Mouse (Mus musculus): ENCODE measurements around the gene Tbc1d1.

Gene Tbc1d1

GRCm38 (mm10) chr5:64161917-64162316, 5.8 kb downstream of the Tbc1d1 start:
- no peak for DNase-seq

- DNase-seq, result no peak
These were observed 6.5 kb downstream of the Tbc1d1 start for GRCm38 (mm10) chr5:64162582-64162981.

GRCm38 (mm10) chr5:64164414-64164813, 8.3 kb downstream of the Tbc1d1 start:
- DNase-seq, result no peak

- no peak for DNase-seq
These were observed 9.7 kb downstream of the Tbc1d1 start for GRCm38 (mm10) chr5:64165826-64166225.

- no peak for DNase-seq
These were observed 13.0 kb downstream of the Tbc1d1 start for GRCm38 (mm10) chr5:64168990-64169540.

- DNase-seq, result no peak
These were observed 16.8 kb downstream of the Tbc1d1 start for GRCm38 (mm10) chr5:64172884-64173283.

GRCm38 (mm10) chr5:64173302-64173701, 17.2 kb downstream of the Tbc1d1 start:
- no peak for DNase-seq

GRCm38 (mm10) chr5:64174429-64174935, 18.4 kb downstream of the Tbc1d1 start:
- no peak for DNase-seq

DNA sequence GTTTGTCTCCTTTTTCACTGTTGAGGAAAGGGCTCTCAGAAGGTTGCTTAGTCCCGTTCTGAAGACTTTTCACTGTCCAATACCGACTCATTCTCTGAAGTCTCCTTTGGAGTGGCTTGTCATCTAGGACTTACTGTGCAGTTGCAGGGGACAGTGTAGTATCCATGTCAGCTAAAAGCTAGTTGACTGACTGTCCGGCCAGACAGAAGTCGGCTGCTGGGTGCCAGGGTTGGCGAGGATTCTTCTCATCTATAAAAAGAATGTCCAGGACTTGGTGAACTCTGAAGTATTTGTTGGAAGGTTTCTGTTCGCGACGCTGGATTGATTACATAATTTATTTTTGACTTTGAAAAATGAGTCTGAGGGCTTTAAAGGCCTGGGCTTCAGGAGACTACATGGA, 24.4 kb downstream of the Tbc1d1 start:
- no peak for DNase-seq

- peak; percentile 47 for DNase-seq
These were observed 27.6 kb downstream of the Tbc1d1 start for GRCm38 (mm10) chr5:64183712-64184111.

DNA sequence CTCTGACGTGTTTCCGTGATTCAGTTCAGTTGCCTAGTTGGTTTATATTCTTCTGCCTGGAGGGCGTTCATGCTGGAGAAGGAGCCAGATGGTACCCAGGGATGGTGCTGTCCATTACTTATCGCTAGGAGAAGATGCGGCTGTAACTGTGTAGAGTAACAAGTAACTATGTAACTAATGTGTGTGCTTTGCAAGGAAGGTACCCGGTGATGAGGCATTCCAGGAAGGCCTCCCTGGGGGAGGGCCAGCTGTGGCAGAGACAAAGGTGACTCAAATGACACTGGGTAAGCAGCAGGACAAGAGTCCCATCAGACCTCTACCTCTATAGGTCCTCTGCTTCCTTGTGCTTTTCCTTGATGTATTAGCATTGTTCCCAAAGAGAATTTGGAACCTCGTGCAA, 29.2 kb downstream of the Tbc1d1 start:
- peak; percentile 24 for DNase-seq

DNA sequence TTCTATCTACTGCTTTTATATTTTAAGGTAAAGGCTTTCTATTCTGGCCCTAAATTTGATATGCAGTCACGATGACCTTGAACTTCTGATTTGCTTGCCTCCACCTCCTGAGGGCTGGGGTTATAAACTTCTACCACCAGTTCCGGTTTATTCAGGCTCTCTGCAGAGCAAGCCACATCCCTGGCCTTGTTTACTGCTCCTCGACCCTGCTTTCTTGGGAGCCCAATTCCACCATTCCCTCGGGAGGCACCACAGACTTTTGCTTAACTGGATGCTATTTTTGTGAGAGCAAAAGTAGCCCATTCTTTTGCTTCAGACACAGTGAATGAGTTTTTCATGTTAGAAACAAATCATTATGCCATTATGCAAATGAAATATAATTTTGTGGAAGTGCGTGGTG, 30.5 kb downstream of the Tbc1d1 start:
- peak; percentile 33 for DNase-seq

- no peak for DNase-seq
These were observed 32.1 kb downstream of the Tbc1d1 start for GRCm38 (mm10) chr5:64188083-64188648.

DNA sequence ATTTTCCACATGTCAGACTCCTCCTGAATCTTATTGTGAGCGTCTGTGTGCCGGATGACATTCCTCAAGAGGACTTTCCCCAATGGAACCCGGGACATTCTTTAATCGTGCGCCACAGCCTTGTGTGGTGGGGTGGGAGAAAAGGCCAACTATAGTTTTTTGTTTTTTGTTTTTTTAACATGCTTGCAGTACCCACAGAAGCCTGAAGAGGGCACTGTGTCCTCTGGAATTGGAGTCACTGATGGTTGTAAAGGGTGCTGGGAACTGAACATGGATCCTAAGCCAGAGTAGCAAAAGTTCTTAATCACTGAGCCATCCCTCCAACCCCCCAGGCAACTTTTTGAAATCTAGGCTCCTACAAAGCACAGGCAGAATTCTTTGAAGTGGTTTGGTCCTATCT, 34.8 kb downstream of the Tbc1d1 start:
- DNase-seq, result no peak

- DNase-seq, result peak; percentile 56
These were observed 37.2 kb downstream of the Tbc1d1 start for GRCm38 (mm10) chr5:64193353-64193752.

GRCm38 (mm10) chr5:64196250-64196865, 40.3 kb downstream of the Tbc1d1 start:
- peak; percentile 43 for DNase-seq

DNA sequence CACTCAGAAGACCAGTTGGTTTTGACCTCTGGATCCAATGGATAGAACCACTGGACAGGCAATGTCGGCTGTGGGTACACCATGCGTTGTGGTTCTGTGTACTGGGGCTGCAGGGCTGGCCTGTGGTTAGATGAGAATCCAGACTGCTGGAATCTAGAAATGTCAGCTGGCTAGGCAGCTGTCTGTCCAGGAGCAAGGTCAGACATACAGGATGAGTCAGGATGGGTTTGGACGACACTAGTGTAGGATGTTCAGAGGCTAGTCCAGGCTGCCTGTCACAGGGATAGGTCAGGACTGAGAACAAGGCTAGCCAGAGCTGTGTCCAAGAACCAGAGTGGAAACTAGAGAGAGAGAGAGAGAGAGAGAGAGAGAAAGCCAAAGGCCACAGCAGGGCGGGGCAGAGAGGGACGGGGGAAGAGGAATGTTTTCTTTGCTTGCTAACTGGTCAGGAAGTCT, 40.8 kb downstream of the Tbc1d1 start:
- DNase-seq, result peak; percentile 35

GRCm38 (mm10) chr5:64198624-64199023, 42.5 kb downstream of the Tbc1d1 start:
- DNase-seq, result no peak

- no peak for DNase-seq
These were observed 45.0 kb downstream of the Tbc1d1 start for GRCm38 (mm10) chr5:64201071-64201470.

- peak; percentile 53 for DNase-seq
These were observed 46.2 kb downstream of the Tbc1d1 start for GRCm38 (mm10) chr5:64202306-64202705.

- DNase-seq, result no peak
These were observed 49.5 kb downstream of the Tbc1d1 start for GRCm38 (mm10) chr5:64205610-64206009.

GRCm38 (mm10) chr5:64206431-64206830, 50.3 kb downstream of the Tbc1d1 start:
- DNase-seq, result no peak

DNA sequence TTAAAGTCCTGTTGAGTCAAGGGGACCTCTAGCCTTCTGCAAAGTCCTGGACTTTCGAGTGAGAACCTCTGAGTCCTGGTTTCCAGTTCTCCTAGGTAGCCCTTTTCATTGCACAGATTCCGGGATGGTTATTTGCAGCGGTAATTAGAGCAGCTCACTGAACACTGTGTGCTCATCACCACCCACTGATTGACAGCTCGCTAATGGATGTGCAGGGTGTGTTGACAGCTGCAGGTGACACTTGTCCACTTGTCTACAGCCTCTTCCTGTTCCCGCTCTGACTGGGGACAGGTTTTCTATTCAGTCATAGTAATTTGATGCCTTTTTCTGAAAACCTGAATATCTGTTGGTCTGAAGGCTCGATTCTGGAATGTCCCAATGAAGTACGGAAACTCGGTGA, 50.8 kb downstream of the Tbc1d1 start:
- DNase-seq, result no peak

- DNase-seq, result no peak
These were observed 51.7 kb downstream of the Tbc1d1 start for GRCm38 (mm10) chr5:64207800-64208199.
